Mouse (Mus musculus): Measurements from ENCODE around the gene Taok2.

GRCm38 (mm10) chr7:126821835-126822511 is 62.5 kb downstream of the Taok2 start:
- TF ChIP-seq CTCF (IDR thresholded peaks at IDR 0.05) = peak; percentile 100
- peak; percentile 48; the same call in 1 of the 2 replicates for TF ChIP-seq POLR2A (IDR thresholded peaks at IDR 0.05; ENCODE audit: insufficient read depth, low read depth, low read length)
